Mouse (Mus musculus) cerebellum, postnatal 4 days (tissue): ENCODE data around the gene Myh7.
"Not testable (repeated sequence)": the region's sequence is repeated elsewhere in the genome, so short reads cannot be mapped to it uniquely, and the experiment has no call there.

Source experiments
- DNase-seq, 2 experiments: peaks; one replicate each; pipeline ENCODE4 v3.0.0; 2022; ENCODE audit warnings: low spot score in 2 of 2, mixed read lengths in 1 of 2

Gene Myh7

GRCm38 (mm10) chr14:54994136-54994868 lies at the start of gene Myh7:
Myh7 (minus strand) TSS chr14:54994626.
- no peak for DNase-seq

- DNase-seq: not testable (repeated sequence)
These were observed 49.3 kb upstream of the Myh7 start for GRCm38 (mm10) chr14:55043694-55044093.

GRCm38 (mm10) chr14:55032695-55033225 lies 38.3 kb upstream of the Myh7 start:
- DNase-seq: no peak

DNA sequence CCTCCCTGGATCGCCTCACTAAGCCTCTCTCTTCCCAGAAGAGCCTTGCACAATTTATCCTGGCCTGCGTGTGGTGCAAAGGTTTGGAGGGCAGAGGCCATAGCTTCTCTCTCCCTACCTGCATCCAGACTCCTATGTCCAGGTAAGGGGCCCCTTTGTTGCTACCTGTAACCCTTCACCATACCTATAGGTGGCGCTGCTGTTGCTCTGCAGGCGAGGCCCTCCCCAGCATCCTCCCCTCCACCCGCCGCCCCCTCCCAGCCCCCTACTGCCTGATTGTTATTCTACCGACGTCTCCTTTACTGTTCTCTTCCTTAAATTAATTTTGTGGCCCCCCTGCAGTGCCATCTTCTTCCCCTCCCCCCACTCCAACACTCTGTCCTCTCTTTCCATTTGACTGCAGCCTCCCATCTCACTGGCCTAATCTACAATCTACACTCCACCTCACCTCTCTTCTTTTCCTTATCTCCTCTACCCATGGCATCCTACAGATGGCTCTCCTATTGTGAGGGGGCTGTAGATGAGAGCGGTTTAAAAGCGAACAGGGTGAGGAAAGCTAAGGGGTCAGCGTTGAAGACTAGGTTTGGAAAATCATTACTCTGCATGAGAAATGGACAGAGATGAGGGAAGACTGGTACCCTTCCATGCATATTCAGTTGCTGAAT lies 34.7 kb upstream of the Myh7 start:
- DNase-seq: peak in 1 of 2 experiments; percentile 62

DNA sequence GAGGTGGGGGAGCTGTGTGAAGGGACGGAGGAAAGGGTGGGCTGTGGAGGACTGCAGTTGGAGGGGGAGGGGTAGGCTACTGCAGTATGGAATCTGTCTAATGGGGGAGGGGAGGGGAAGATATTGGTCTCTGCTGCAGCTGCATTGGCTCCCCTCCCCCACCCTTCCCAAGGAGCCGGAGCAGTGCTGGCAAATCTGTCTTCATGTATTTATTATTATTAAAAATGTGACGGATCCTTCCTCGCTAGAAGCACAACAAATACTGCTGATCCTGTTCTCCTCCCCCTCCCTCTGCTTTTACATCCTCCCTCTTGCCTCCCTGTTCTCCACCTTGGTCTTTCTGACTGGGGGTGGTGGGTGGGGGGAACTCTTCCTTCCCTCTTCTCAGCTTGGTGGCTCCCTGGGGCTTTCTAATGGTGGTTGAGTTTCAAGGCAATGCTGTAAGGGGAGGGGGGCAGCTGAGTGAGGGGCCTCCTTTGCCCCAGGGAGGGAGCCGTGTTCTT lies 34.0 kb upstream of the Myh7 start:
- DNase-seq: peak in 1 of 2 experiments; percentile 32

DNA sequence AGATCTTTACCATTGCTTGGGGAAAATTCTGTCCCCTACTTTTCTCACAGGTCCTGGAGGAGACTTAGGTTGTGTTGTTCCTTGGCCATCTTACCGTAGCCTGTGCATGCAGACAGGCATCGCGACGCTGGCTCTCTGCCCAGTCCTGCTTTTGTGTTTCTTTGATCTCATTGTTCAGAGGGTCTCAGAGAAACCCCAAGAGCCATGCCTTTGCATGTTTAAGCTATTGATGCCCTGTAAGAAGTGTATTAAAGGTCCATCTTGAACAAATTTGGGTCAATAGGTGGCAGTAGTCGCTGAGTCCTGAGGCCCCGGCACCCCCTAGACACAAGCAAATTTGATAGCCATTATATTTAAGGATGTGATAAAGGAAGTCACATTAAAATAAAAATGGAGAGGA lies 33.2 kb upstream of the Myh7 start:
- DNase-seq: peak in 1 of 2 experiments; percentile 32

DNA sequence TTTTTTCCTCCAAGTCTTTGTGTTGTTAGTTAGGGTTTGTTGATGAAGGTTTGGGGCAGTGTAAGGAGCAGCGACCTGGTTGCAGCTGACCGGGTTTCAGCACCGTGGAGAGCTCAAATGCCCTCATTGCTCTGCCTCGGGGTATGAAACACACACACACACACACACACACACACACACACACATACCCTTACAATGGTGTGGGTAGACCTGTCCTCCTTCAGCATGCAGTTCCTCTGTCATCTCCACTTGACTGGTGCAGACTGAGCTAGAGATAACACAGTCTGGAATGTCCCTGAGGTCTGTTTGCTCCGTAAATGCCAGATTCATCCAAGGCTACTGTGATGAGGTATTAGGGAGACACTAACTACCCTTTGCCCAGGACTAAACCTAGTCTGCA lies 32.8 kb upstream of the Myh7 start:
- DNase-seq: no peak

- no peak for DNase-seq
These were observed 31.1 kb upstream of the Myh7 start for GRCm38 (mm10) chr14:55025527-55025926.

DNA sequence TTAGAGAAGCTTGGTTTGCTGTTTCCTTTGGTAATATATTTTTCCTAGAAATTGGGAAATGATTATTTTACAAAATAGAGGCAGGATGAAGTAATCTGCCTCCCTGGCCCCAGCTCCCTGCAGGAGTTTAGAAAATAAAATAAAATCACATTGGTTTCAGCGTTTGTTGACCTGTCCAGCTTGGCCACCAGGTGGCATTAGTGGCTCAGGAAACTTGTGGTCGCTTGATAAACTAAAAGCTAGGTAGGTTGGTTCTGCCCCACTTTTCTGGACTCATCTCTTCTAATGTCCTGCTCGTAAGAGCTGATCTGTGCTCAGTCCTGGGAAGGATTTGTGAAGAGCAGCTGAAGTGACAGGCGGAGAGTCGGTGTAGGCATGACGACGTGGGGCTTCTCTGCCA lies 29.8 kb upstream of the Myh7 start:
- DNase-seq: peak in 1 of 2 experiments; percentile 69

DNA sequence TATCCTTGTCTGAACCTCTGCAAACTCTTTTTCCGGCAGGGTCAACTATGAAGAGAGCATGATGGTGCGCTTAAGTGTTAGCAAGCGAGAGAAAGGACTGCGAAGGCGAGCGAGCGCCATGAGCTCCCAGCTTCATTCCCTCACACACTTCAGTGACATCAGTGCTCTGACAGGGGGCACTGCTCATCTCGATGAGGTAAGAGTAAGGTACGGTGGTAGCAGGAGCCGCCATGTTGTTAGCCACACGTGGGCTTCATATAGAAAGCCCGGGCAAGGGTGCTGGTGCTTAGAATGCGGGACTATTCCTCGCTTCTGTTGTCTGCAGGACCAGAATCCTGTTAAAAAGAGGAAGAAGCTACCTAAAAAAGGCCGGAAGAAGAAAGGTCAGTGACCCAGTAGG lies 28.6 kb upstream of the Myh7 start:
- no peak for DNase-seq

GRCm38 (mm10) chr14:55020394-55020793 lies 26.0 kb upstream of the Myh7 start:
- DNase-seq: no peak

DNA sequence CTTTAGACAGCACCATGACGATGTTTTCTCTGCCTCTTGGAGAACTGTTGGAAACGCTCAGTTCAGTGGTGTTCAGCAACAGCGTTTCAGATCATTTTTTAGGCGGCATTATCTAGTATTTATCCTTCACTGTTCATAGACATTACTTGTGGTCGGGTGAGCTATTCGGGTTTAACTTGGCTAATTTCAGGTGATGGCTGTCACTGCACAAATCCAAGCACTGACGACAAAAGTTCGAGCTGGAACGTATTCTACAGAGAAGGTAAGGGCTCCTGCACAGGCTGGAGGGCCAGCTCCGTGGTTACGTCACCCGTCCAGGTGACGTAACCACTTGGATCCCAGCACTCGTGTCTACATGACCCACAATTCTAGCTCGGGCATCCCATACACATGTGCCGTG lies 22.4 kb upstream of the Myh7 start:
- DNase-seq: no peak

- DNase-seq: no peak
These were observed 21.3 kb upstream of the Myh7 start for GRCm38 (mm10) chr14:55015767-55016111.

DNA sequence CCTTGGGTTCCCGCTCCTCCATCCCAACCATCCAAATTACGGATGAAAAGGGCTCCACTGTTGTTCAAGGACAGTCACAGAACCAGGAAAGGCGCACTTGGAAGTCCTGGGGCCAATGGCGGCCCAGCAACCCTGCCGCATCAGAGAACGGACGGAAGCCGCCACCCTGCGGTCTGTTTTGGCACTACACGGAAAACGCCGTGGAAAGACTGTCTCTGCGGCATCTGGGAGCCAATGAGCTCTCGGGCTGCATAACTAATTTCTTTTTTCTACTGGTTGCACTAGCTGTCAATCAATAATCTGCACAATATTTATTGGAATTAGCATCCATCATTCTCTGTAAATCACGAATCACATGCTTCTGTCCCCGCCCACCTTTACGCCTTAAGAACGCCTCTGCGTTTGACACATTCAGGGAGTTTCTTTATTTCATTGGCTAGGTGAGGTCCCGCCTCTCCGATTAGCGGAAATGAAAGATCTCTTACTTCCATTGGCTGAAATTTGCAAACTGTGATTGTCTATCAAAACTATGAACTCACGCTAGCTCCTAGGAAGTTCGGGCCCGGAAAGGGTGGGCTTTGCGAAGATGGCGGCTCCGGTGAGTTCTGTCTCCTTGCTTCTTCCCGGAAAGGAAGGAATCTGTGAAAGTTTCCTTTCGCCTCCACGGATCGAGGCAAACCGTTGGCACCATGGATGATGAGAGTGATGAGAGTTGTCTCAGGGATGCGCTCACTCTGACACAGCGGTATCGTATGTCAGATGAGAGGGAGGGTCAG lies 20.8 kb upstream of the Myh7 start, which contains the start of gene Ngdn:
Gene Ngdn (plus strand): TSS at position 464 of the 776 bp plus-strand sequence.
- DNase-seq: peak; percentile 98 to 100

GRCm38 (mm10) chr14:55014591-55014990 lies 20.2 kb upstream of the Myh7 start:
- DNase-seq: no peak

DNA sequence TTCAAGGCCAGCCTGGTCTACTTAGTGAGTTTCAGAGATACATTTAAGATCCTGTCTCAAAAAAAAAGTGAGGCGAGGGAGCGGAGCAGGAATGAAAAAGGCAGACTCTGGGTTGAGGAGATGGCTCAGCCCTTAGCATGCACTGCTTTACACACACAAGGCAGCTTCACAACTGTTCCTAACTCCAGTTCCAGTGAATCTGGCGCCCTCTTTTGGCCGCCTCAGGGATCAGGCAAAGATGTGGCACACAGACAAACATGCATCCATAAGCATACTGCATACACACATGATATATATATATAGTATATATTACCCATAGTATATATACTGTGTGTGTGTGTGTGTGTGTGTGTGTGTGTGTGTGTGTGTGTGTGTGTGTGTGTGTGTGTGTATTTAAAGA lies 16.7 kb upstream of the Myh7 start:
- no peak for DNase-seq

- no peak for DNase-seq
These were observed 14.0 kb upstream of the Myh7 start for GRCm38 (mm10) chr14:55008417-55008816.

GRCm38 (mm10) chr14:55007120-55007908 lies 12.9 kb upstream of the Myh7 start:
- no peak for DNase-seq

DNA sequence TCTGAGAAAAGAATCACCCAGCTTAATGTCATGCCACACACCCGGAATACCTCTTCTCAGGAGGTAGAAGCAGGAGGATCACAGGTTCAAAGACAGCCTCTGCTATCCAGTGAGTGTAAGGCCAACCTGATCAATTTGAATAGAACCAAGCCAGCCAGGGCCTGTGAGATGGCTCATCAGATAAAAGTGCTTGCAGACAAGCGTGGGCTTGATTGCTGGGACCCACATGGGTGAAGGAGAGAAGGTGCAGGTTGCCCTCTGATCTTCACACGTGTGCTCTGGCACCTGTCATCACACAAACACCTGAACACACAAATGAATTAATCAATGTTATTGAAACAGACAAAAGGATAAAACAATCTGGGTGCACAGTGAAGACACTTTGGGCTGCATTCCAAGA lies 12.1 kb upstream of the Myh7 start:
- DNase-seq: no peak

DNA sequence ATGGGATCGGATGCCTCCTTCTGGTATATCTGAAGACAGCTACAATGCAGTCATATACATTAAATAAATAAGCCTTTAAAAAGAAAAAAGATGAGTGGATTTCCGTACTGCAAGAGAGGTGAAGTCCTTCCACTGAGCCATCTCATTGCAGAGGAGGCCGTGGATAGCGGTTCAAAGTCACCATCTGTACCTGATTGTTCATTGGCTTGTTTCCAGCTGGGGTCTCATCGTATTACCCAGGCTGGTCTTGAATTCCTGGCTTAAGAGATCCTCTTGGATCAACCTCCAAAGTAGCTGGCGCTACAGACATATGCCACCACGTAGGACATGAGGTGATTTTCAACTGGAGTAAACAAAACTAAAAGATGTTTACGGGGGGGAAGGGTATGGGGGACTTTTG lies 11.5 kb upstream of the Myh7 start:
- DNase-seq: no peak

DNA sequence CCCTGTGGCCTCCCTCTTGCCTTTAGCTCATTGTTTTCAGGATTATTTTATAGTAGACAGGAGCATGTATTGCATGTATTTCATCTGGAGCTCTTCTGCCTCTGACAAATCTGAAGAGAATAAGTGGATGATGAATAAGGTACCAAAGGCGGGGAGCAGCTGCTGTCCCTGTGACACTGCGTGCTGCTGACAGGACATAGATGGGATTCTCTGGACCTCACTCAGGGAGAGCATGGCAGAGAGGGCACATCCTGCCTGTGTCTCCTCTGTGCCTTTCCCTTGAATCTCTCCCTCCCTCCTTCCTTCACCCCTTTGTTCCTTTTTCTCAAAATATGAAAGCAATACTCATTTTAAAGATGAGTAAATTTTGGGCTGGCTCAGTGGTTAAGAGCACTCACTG lies 11.1 kb upstream of the Myh7 start:
- DNase-seq: no peak
